Mouse (Mus musculus) hindbrain, embryonic 14.5 days (tissue): ENCODE measurements around the gene Axl. TPM values are rescaled to one million over a fixed set of nuclear protein-coding genes. Genes with fewer than 3 reads are reported as not detected.

Experiments
- ATAC-seq: fragments of 200-750 bp; cut with Nextera tagmentation; 2 replicates; pipeline ENCODE4 v1.8.0; 2017; ENCODE audit warnings: moderate number of reproducible peaks, mild to moderate bottlenecking, moderate TSS enrichment, moderate library complexity; ENCODE audit not compliant: low FRiP score
- DNase-seq: peaks from one replicate; pipeline ENCODE4 v3.0.0-alpha.2; 2015; ENCODE audit warnings: low spot score
- H3K27ac ChIP-seq: fragments of 300-500 bp; sonication (generic); 2 replicates; pipeline ENCODE4 v1.5.1; 2014; ENCODE audit warnings: mild to moderate bottlenecking, moderate library complexity
- H3K27me3 ChIP-seq: fragments of 300-500 bp; sonication (generic); 2 replicates; pipeline ENCODE4 v1.6.1; 2014; ENCODE audit warnings: mild to moderate bottlenecking, low read length, mixed read lengths; ENCODE audit not compliant: control insufficient read depth, insufficient read depth
- H3K36me3 ChIP-seq: fragments of 300-500 bp; sonication (generic); replicated peaks from 2 replicates; pipeline ENCODE4 v1.6.1; 2014; ENCODE audit not compliant: control insufficient read depth, insufficient read depth
- H3K4me1 ChIP-seq: fragments of 300-500 bp; sonication (generic); replicated peaks from 2 replicates; pipeline ENCODE4 v1.6.1; 2014; ENCODE audit warnings: antibody characterized with exemption, low read length, mixed read lengths; ENCODE audit not compliant: control insufficient read depth, insufficient read depth
- H3K4me2 ChIP-seq: fragments of 300-500 bp; sonication (generic); replicated peaks from 2 replicates; pipeline ENCODE4 v1.6.1; 2014; ENCODE audit warnings: mild to moderate bottlenecking, moderate library complexity
- H3K4me3 ChIP-seq: fragments of 300-500 bp; sonication (generic); replicated peaks from 2 replicates; pipeline ENCODE4 v1.5.1; 2014; ENCODE audit warnings: mild to moderate bottlenecking, low read length
- H3K9ac ChIP-seq: fragments of 300-500 bp; sonication (generic); 2 replicates; pipeline ENCODE4 v1.6.1; 2014
- H3K9me3 ChIP-seq: fragments of 300-500 bp; sonication (generic); 2 replicates; pipeline ENCODE4 v1.6.1; 2016; ENCODE audit warnings: low read length; ENCODE audit not compliant: control insufficient read depth
- WGBS: fragments of 180-500 bp; shearing (Covaris S2); extraction: QIAGEN DNeasy Blood & Tissue Kit; methylation state at CpG from one replicate; pipeline ENCODE4 v1.1.7; 2014; 5-methylcytosine and 5-hydroxymethylcytosine counted together
- polyA plus RNA-seq: library from polyadenylated mRNA; unstranded; fragments of >200 nt; fragmentation: Nextera tagmentation; extraction: Ambion mirVana; gene quantifications from 2 replicates; pipeline ENCODE4 v1.2.1, GENCODE M21; 2014

Axl gene
- polyA plus RNA-seq, 1 experiment from 2014 or later: 20.6 TPM

GRCm38 (mm10) chr7:25784808-25785207, 3.7 kb downstream of the Axl start:
- Histone ChIP-seq H3K4me1 (peaks cover 18% of the 10 kb centered on the region; the same call in 1 of the 2 replicates), H3K4me3 (no peak overlapping the region), H3K27me3 (no peaks in the 10 kb centered on the region), H3K27ac (no peak overlapping the region), H3K4me2 (no peak overlapping the region), H3K9ac (no peak overlapping the region), H3K9me3 (no peaks in the 10 kb centered on the region), H3K36me3 (no peaks in the 10 kb centered on the region)
- ATAC-seq (no peak), DNase-seq (no peak)
- 25% methylated on average over 1 of the region's 1 CpGs for WGBS

GRCm38 (mm10) chr7:25783746-25784145, 4.8 kb downstream of the Axl start:
- no peaks in the 10 kb centered on the region for H3K9me3 ChIP-seq
- H3K27me3 ChIP-seq: no peaks in the 10 kb centered on the region
- H3K4me3 ChIP-seq: no peak overlapping the region
- no peak overlapping the region for H3K4me2 ChIP-seq
- ATAC-seq (no peak), DNase-seq (no peak)
- H3K36me3 ChIP-seq: no peaks in the 10 kb centered on the region
- peaks cover 16% of the 10 kb centered on the region; the same call in 1 of the 2 replicates for H3K4me1 ChIP-seq
- no peak overlapping the region for H3K9ac ChIP-seq
- no peak overlapping the region for H3K27ac ChIP-seq
- WGBS: 75% methylated on average over 8 of the region's 8 CpGs

- peaks cover 7% of the 10 kb centered on the region; the same call in 1 of the 2 replicates for H3K4me1 ChIP-seq
- H3K4me2 ChIP-seq: no peak overlapping the region
- no peak overlapping the region for H3K9ac ChIP-seq
- H3K4me3 ChIP-seq: no peak overlapping the region
- no peaks in the 10 kb centered on the region for H3K27me3 ChIP-seq
- no peaks in the 10 kb centered on the region for H3K36me3 ChIP-seq
- no peaks in the 10 kb centered on the region for H3K9me3 ChIP-seq
- DNase-seq (no peak), ATAC-seq (no peak)
- H3K27ac ChIP-seq: no peak overlapping the region
- WGBS: 82% methylated on average over 6 of the region's 6 CpGs
These were observed 5.8 kb downstream of the Axl start for GRCm38 (mm10) chr7:25782744-25783143.

GRCm38 (mm10) chr7:25781937-25782610, 6.4 kb downstream of the Axl start:
- Histone ChIP-seq H3K9me3 (no peaks in the 10 kb centered on the region), H3K9ac (peak overlapping the region; percentile 54), H3K4me3 (peak overlapping the region; percentile 28), H3K4me2 (peak overlapping the region; percentile 65), H3K36me3 (no peaks in the 10 kb centered on the region), H3K4me1 (peaks cover 7% of the 10 kb centered on the region; the same call in 1 of the 2 replicates), H3K27me3 (no peaks in the 10 kb centered on the region), H3K27ac (no peak overlapping the region)
- DNase-seq (no peak), ATAC-seq (peak; percentile 61)
- WGBS: 60% methylated on average over 11 of the region's 11 CpGs

- Histone ChIP-seq H3K4me2 (peak overlapping the region; percentile 65), H3K4me3 (peak overlapping the region; percentile 28), H3K4me1 (peaks cover 7% of the 10 kb centered on the region; the same call in 1 of the 2 replicates), H3K36me3 (no peaks in the 10 kb centered on the region), H3K9ac (peak overlapping the region; percentile 54), H3K27me3 (no peaks in the 10 kb centered on the region), H3K9me3 (no peaks in the 10 kb centered on the region), H3K27ac (peak overlapping the region; percentile 39; the same call in 1 of the 2 replicates)
- 13% methylated on average over 33 of the region's 33 CpGs for WGBS
- DNase-seq: no peak
- ATAC-seq: peak; percentile 44
These were observed 7.1 kb downstream of the Axl start for GRCm38 (mm10) chr7:25781321-25781936.

- H3K27ac ChIP-seq: no peak overlapping the region
- ATAC-seq: no peak
These were observed 7.8 kb downstream of the Axl start for GRCm38 (mm10) chr7:25780753-25781152.

GRCm38 (mm10) chr7:25780021-25780420, 8.5 kb downstream of the Axl start:
- Histone ChIP-seq H3K36me3 (no peaks in the 10 kb centered on the region), H3K4me3 (no peak overlapping the region), H3K9me3 (no peaks in the 10 kb centered on the region), H3K27me3 (no peaks in the 10 kb centered on the region), H3K9ac (no peak overlapping the region), H3K27ac (no peak overlapping the region), H3K4me1 (peaks cover 7% of the 10 kb centered on the region; the same call in 1 of the 2 replicates), H3K4me2 (no peak overlapping the region)
- DNase-seq: no peak
- 89% methylated on average over 5 of the region's 5 CpGs for WGBS
- no peak for ATAC-seq

More at GRCm38 (mm10) chr7:25780753-25781152, 7.8 kb downstream of the Axl start:
- Histone ChIP-seq H3K4me3 (no peak overlapping the region), H3K36me3 (no peaks in the 10 kb centered on the region), H3K9ac (no peak overlapping the region), H3K4me1 (peaks cover 7% of the 10 kb centered on the region; the same call in 1 of the 2 replicates), H3K9me3 (no peaks in the 10 kb centered on the region), H3K4me2 (0 out of 2 replicates have a peak overlapping the region, but pooled peaks have one; percentile 65), H3K27me3 (no peaks in the 10 kb centered on the region)
- 41% methylated on average over 4 of the region's 4 CpGs for WGBS
- DNase-seq: no peak

GRCm38 (mm10) chr7:25768229-25768628, 20.3 kb downstream of the Axl start:
- Histone ChIP-seq H3K9ac (no peak overlapping the region), H3K4me2 (no peak overlapping the region), H3K4me3 (no peak overlapping the region), H3K36me3 (no peaks in the 10 kb centered on the region), H3K9me3 (no peaks in the 10 kb centered on the region), H3K27ac (no peak overlapping the region), H3K4me1 (no peaks in the 10 kb centered on the region), H3K27me3 (no peaks in the 10 kb centered on the region)
- 91% methylated on average over 5 of the region's 5 CpGs for WGBS
- ATAC-seq (no peak), DNase-seq (no peak)

- H3K27ac ChIP-seq: no peak overlapping the region
- WGBS: 93% methylated on average over 6 of the region's 6 CpGs
- no peaks in the 10 kb centered on the region for H3K36me3 ChIP-seq
- H3K4me3 ChIP-seq: no peak overlapping the region
- H3K4me2 ChIP-seq: no peak overlapping the region
- no peaks in the 10 kb centered on the region for H3K9me3 ChIP-seq
- no peaks in the 10 kb centered on the region for H3K4me1 ChIP-seq
- H3K9ac ChIP-seq: no peak overlapping the region
- DNase-seq (no peak), ATAC-seq (no peak)
- no peaks in the 10 kb centered on the region for H3K27me3 ChIP-seq
These were observed 22.4 kb downstream of the Axl start for GRCm38 (mm10) chr7:25766108-25766507.
